Mouse (Mus musculus): Measurements from ENCODE around the gene Vmn2r47.
"Not testable (repeated sequence)": the region's sequence is repeated elsewhere in the genome, so short reads cannot be mapped to it uniquely, and the experiment has no call there.

GRCm38 (mm10) chr7:9770471-9770870 lies 70.7 kb downstream of the Vmn2r47 start, which contains the start of gene Vmn2r46:
- not testable (repeated sequence) for TF ChIP-seq ZC3H11A (IDR thresholded peaks at IDR 0.05; ENCODE audit: borderline replicate concordance, low read depth, low read length); HCFC1 (IDR thresholded peaks at IDR 0.05; ENCODE audit: borderline replicate concordance, insufficient read depth, low read length); CHD2 (IDR thresholded peaks at IDR 0.05; ENCODE audit: low read depth, low read length); ZNF384 (IDR thresholded peaks at IDR 0.05; ENCODE audit: low read depth, low read length); MAFK (IDR thresholded peaks at IDR 0.05; ENCODE audit: insufficient read depth, low read depth, low read length)

Data from ES-E14 (cell line).